Mouse (Mus musculus) adrenal gland, postnatal 25 days (tissue): ENCODE data around the gene Gm9573. TPM values are rescaled to one million over a fixed set of nuclear protein-coding genes. Genes with fewer than 3 reads are reported as not detected.

Source experiments
- DNase-seq: peaks from one replicate; pipeline ENCODE4 v3.0.0; 2021; ENCODE audit warnings: mixed read lengths
- total RNA-seq: library from RNA; stranded (reverse); gene quantifications from 2 replicates; pipeline ENCODE4 v1.2.3, GENCODE M21; 2021

Gm9573 gene
- total RNA-seq, 1 experiment from 2014 or later, result not detected

GRCm38 (mm10) chr17:35594456-35594855, 32.0 kb downstream of the Gm9573 start:
- DNase-seq, result no peak

- DNase-seq, result no peak
Measured at GRCm38 (mm10) chr17:35593786-35594185, 32.7 kb downstream of the Gm9573 start.

- no peak for DNase-seq
Measured at GRCm38 (mm10) chr17:35592131-35592530, 34.3 kb downstream of the Gm9573 start.

GRCm38 (mm10) chr17:35591731-35592130, 34.7 kb downstream of the Gm9573 start:
- DNase-seq, result no peak

- no peak for DNase-seq
Measured at GRCm38 (mm10) chr17:35591219-35591578, 35.2 kb downstream of the Gm9573 start.

- peak; percentile 78 for DNase-seq
Measured at GRCm38 (mm10) chr17:35590410-35591218, 35.8 kb downstream of the Gm9573 start.

GRCm38 (mm10) chr17:35588387-35588786, 38.0 kb downstream of the Gm9573 start:
- DNase-seq, result no peak

GRCm38 (mm10) chr17:35587291-35587690, 39.1 kb downstream of the Gm9573 start:
- DNase-seq, result no peak

GRCm38 (mm10) chr17:35584330-35584937, 42.0 kb downstream of the Gm9573 start:
- DNase-seq, result peak; percentile 83

- no peak for DNase-seq
Measured at GRCm38 (mm10) chr17:35582900-35583299, 43.5 kb downstream of the Gm9573 start.

- peak; percentile 72 for DNase-seq
Measured at GRCm38 (mm10) chr17:35578211-35578610, 48.2 kb downstream of the Gm9573 start.

- DNase-seq, result no peak
Measured at GRCm38 (mm10) chr17:35571477-35571876, 55.0 kb downstream of the Gm9573 start.

- no peak for DNase-seq
Measured at GRCm38 (mm10) chr17:35570836-35571235, 55.6 kb downstream of the Gm9573 start.

GRCm38 (mm10) chr17:35569091-35569944, 57.1 kb downstream of the Gm9573 start:
- no peak for DNase-seq

Other genes with a start within 250 kb of the Gm9573 start
- 16.5 and 20.9 TPM in 2 replicates for gene H2-Q4, start 247.0 kb downstream of the Gm9573 start, total RNA-seq
- gene H2-Q6, start 201.8 kb downstream of the Gm9573 start, total RNA-seq, result 2.1 TPM in 1 of 2 replicates, not detected in the other
- 1.6 and 1.8 TPM in 2 replicates for gene H2-Q7, start 187.5 kb downstream of the Gm9573 start, total RNA-seq
- gene H2-Q10, start 156.5 kb downstream of the Gm9573 start, total RNA-seq, result 2.3 and 14.7 TPM in 2 replicates
- gene Pou5f1, start 120.6 kb downstream of the Gm9573 start, total RNA-seq, result 0.30 and 0.90 TPM in 2 replicates
- gene Tcf19, start 109.8 kb downstream of the Gm9573 start, total RNA-seq, result 16.0 and 21.2 TPM in 2 replicates
- 15.7 and 16.6 TPM in 2 replicates for gene Cchcr1, start 109.5 kb downstream of the Gm9573 start, total RNA-seq
- not detected in 2 replicates for gene Psors1c2, start 93.4 kb downstream of the Gm9573 start, total RNA-seq
- 0.43 TPM in 2 replicates for gene Cdsn, start 74.5 kb downstream of the Gm9573 start, total RNA-seq
- gene 2300002M23Rik, start 59.2 kb downstream of the Gm9573 start, total RNA-seq, result not detected in 2 replicates
- gene Sfta2, start 25.1 kb downstream of the Gm9573 start, total RNA-seq, result not detected in 2 replicates
- gene Mucl3, start 17.1 kb upstream of the Gm9573 start, total RNA-seq, result not detected in 2 replicates
- 41.5 and 65.4 TPM in 2 replicates for gene Vars2, start 41.0 kb upstream of the Gm9573 start, total RNA-seq
- gene Gtf2h4, start 47.1 kb upstream of the Gm9573 start, total RNA-seq, result 22.4 and 26.9 TPM in 2 replicates
- 41.7 and 54.6 TPM in 2 replicates for gene Ddr1, start 78.0 kb upstream of the Gm9573 start, total RNA-seq
- gene Ier3, start 195.0 kb upstream of the Gm9573 start, total RNA-seq, result 7.6 and 11.7 TPM in 2 replicates
- gene Flot1, start 196.6 kb upstream of the Gm9573 start, total RNA-seq, result 61.0 and 94.1 TPM in 2 replicates
- gene Tubb5, start 211.7 kb upstream of the Gm9573 start, total RNA-seq, result 192 and 221 TPM in 2 replicates
- 30.1 and 31.1 TPM in 2 replicates for gene Mdc1, start 214.9 kb upstream of the Gm9573 start, total RNA-seq
- 8.7 and 9.8 TPM in 2 replicates for gene Nrm, start 234.7 kb upstream of the Gm9573 start, total RNA-seq
- gene Ppp1r18, start 239.0 kb upstream of the Gm9573 start, total RNA-seq, result 36.5 and 36.8 TPM in 2 replicates